Mouse (Mus musculus) ES-Bruce4 (cell line): ENCODE data around the gene Bbof1.

Source experiments
- CTCF ChIP-seq: IDR thresholded peaks from one replicate; pipeline ENCODE4 v1.8.1; 2011; ENCODE audit warnings: low read depth, low read length
- POLR2A ChIP-seq: IDR thresholded peaks from one replicate; pipeline ENCODE4 v1.8.1; 2011; ENCODE audit warnings: low read length; ENCODE audit not compliant: insufficient read depth

DNA sequence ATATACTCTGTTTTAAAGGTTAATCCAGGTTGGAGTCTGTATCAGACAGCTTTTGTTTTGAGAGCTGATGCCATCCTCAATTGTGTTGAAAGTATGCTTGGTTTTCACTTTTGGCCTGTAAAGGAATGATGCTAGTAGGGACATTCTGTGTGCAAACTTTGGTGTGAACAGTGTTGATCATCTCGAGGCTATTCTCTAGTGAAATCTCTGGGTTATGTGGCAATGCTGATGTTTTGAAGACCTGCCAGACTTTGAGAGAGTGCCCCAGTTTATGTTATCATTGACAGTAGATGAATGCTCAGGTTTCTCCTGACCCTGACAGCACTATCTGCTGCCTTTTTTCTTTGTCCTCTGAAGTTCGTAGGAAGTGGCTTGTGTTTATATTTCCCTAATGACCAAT, 46.0 kb upstream of the Bbof1 start:
- TF ChIP-seq CTCF (no peak), POLR2A (no peak)
